Mouse (Mus musculus): Measurements from ENCODE around the gene Sf3b1.
"Not testable (repeated sequence)": the region's sequence is repeated elsewhere in the genome, so short reads cannot be mapped to it uniquely, and the experiment has no call there.

Gene Sf3b1

GRCm38 (mm10) chr1:55028512-55029249 lies 1.4 kb upstream of the Sf3b1 start:
- DNase-seq (ENCODE audit: low spot score in 2 of 2) = no peak

- no peak for DNase-seq (ENCODE audit: low spot score in 2 of 2)
These were observed 685 bp upstream of the Sf3b1 start for GRCm38 (mm10) chr1:55027966-55028365.

DNA sequence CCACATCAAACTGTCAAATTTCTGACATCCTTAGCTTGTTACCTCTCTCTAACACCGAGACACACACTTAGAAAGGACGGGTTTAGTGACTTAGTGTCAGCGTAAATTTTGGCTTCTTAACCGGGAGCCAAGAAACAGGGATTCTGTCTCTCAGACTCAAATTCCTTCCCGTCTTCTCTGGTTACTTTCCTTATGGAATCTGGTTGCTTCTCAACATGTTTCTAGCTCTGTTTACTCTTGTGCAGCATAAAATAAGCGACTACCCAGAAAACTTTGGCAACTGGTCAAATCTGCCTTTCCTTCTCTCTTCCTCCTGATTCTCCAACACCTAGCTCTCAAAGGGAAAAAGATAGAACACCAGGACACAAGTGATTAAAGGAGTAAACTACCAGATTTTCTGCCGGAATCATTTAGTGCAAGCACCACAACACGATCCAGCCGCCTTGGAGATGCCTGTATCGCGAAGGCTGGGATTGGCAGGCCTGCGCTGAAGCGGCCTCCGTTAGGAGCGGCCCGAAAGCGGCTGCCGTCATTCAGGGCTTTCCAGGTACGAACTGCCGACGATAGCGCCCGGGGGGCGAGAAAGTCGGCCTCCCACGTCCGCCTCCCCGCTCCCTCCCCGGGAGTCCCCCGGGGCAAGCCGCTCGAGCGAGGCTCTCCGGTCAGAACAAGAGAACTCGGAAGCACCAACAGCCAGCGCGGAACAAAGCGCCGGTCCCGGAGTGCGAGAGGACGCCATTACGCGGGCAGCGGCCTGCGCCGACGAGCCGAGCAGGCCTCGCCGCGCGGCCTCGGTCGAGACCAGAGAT lies 633 bp downstream of the Sf3b1 start:
- DNase-seq (ENCODE audit: low spot score in 2 of 2) = no peak

GRCm38 (mm10) chr1:55025656-55026430 lies 1.4 kb downstream of the Sf3b1 start:
- no peak for DNase-seq (ENCODE audit: low spot score in 2 of 2)

DNA sequence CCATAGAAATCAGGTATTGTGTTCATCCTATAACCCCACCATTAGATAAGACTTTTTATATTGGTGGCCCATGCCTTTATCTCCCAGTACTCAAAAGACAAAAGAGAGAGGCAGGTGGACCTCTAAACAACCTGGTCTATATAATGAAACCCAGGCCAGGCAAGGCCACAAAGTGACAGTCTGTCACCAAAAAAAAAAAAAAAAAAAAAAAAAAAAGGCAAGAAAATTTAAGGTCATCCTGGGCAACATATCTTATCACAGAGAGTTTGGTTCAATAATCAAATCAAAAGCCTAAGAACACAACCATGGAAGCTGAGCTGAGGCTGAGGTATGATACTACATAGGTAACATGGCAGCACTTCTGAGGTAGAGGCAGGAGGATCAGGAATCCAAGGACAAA lies 5.4 kb downstream of the Sf3b1 start:
- no peak for DNase-seq (ENCODE audit: low spot score in 2 of 2)

DNA sequence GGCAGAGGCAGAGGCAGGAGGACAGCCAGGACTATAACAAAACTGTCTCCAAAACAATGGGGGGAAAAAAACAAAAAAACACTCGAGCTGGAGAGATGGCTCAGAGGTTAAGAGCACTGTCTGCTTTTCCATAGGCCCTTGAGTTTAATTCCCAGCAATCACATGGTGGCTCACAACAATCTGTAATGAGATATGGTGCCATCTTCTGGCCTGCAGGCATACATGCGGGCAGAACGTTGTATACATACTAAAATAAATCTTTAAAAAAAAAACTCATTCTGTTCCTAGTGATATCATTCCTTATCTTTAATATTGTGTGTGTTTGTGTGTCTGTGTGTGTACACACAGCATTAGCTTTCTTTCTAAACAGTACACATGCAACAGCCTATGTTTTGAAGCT lies 14.8 kb downstream of the Sf3b1 start:
- no peak for DNase-seq (ENCODE audit: low spot score in 2 of 2)

- DNase-seq (ENCODE audit: low spot score in 2 of 2) = not testable (repeated sequence)
These were observed 19.0 kb downstream of the Sf3b1 start for GRCm38 (mm10) chr1:55008313-55008712.

- no peak for DNase-seq (ENCODE audit: low spot score in 2 of 2)
These were observed 33.7 kb downstream of the Sf3b1 start for GRCm38 (mm10) chr1:54993581-54993980.

GRCm38 (mm10) chr1:54986248-54986647 lies 41.0 kb downstream of the Sf3b1 start:
- DNase-seq (ENCODE audit: low spot score in 2 of 2) = no peak

GRCm38 (mm10) chr1:54985831-54986230 lies 41.5 kb downstream of the Sf3b1 start:
- DNase-seq (ENCODE audit: low spot score in 2 of 2) = no peak

DNA sequence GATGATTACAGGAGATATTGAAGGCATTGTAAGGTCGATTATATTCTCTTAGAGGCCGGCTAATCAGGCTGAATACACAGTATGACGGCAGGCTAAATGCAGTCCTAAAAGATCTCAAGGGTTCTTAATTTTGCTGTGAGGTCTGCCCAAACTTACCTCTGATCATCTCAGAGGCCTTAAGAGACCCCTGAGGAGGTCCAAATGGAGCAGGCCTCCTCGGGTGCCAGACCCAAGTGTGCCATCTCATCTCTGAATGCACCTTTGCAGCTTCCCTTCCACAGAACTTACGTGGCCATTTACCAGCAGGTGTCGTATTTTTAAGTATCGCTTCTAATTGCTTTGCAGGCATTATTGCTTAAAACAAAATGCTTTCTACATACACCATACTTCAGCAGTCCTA lies 43.1 kb downstream of the Sf3b1 start:
- DNase-seq (ENCODE audit: low spot score in 2 of 2) = no peak

DNA sequence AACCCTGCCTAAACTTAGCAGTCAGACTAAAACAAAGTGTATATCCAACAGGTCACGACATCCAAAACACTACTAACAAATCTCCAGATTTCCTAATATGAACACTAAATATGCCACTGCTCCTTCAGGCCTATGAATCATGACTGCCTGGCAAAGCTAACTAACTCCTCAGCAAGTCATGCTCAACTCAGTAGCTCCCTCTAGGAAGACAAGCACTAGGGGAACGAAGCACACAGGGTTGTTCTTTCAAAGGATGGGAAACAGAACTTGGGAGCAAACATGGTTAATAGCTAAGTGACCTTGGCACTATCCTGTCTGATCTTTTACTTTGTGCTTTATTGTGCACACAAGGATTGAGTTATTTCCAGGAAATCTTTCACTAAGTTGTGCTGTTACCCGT lies 43.9 kb downstream of the Sf3b1 start:
- no peak for DNase-seq (ENCODE audit: low spot score in 2 of 2)

- no peak for DNase-seq (ENCODE audit: low spot score in 2 of 2)
These were observed 44.6 kb downstream of the Sf3b1 start for GRCm38 (mm10) chr1:54982636-54983035.

DNA sequence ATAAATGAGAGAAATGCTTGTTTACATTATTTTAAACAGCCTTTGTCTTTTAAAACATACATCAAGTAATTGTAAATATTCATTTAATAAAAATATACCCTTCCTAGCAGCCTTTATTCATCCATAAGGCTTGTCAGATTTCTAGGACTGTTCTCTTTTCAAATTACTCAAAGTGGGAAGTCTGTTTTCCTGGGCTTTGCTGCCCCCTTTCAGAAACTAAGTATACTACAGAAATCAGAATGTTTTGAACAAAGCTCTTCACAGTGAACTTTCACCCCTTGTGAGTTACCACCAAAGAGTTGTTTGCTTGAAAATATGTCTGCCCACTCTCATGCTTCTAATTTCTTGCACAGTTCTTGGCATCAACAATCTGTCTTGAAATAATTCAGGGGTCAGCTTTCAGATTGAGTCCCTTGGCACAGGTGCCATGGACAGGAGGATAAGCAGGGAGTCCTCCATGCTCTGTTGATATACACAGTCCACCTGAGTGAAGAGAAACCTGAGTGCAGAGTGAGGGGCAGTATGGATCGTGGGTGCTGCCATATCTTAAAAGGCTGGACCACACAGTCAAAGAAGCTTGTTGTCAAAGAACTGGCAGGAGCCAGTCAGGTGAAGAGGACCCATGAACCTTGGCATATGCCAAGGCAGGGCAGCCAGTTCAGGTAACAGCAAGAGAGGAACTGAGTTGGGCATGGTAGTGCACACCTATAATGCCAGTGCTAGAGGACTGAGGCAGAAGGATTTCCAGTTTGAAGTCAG lies 47.9 kb downstream of the Sf3b1 start:
- DNase-seq (ENCODE audit: low spot score in 2 of 2) = no peak

DNA sequence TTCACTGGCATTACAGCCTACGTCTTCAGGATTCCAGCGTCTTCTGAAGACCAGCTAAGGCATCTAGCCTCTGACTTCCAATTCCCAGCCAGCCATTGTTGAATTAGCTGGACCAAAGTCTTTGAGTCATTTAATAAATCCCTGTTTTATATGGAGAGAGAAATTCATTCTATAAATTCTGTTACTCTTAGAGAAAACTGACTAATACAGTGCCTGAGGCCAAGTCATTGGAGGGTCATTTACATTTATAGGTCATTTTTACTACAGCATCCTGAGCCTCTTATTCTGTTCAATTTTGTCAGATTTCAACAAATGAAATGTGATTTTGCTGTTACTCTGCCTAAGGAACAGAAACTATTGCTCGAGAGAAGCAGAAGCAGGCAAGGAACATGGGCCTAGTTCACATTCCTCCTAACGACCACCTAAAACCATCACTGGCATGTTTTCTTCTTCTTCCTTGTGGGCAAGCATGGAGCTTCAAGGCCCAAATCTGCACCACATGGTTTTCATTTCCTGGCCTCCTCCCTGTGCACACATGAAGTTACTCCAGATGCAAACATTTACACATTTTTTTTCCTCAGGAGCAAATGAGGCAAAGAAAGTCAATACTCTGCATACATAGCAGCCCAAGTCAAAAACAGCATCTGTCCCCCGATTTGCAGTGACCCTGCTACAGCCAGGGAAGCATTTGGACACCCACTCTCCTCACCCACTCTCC lies 55.4 kb downstream of the Sf3b1 start:
- no peak for DNase-seq (ENCODE audit: low spot score in 2 of 2)

- no peak for DNase-seq (ENCODE audit: low spot score in 2 of 2)
These were observed 60.4 kb downstream of the Sf3b1 start for GRCm38 (mm10) chr1:54966858-54967257.

GRCm38 (mm10) chr1:54965159-54965995 lies 61.9 kb downstream of the Sf3b1 start:
- no peak for DNase-seq (ENCODE audit: low spot score in 2 of 2)

DNA sequence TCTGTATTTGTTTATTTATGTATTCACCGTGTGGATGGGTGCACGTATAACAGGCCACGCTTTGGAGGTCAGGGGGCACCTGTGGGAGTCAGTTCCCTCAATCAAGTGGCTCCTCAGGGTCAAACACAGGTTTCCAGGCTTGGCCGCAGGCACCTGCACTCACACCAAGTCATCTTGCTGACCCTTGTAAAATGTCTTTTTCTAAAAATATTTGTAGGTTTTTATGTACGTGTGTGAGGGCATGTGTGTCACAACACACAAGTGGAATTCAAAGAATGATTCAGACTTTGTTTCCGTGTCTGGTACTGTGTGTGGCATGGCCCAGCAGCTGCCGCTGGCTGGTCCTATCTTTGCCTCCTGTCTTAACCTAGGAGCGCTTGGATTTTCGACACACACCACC lies 65.6 kb downstream of the Sf3b1 start:
- no peak for DNase-seq (ENCODE audit: low spot score in 2 of 2)

DNA sequence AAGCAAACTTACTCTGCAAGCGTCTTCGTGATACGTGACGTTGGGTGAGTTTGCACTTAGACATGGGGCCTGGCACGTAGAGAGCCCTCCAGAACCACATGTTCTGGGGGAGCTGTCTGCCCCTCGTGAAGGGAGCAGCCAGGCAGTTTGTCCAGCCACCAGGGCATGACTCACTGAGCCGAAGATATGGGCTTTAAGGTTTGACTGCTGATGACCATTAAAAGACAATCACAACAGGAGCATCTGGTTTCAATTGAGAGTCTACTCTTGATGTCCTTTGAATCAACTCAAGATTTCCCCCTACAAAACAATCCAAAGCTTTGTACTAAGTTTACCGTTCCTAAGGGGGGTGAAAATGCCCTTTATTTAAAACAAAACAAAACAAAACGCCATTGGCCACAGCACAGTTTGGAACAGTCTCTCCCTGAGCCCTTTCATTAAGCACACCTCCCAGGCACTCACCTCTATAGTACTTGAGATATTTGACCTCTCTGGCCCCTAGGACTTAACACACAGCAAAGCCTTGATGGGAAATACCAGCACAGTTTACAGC lies 66.6 kb downstream of the Sf3b1 start:
- no peak for DNase-seq (ENCODE audit: low spot score in 2 of 2)

GRCm38 (mm10) chr1:54958525-54958924 lies 68.8 kb downstream of the Sf3b1 start:
- no peak for DNase-seq (ENCODE audit: low spot score in 2 of 2)
